Mouse (Mus musculus) mammary gland, adult 2 months (tissue): ENCODE results near the gene Slitrk6. TPM values are rescaled to one million over a fixed set of nuclear protein-coding genes. Genes with fewer than 3 reads are reported as not detected.

Experiments
- polyA plus RNA-seq: library from polyadenylated mRNA; depleted of rRNA; stranded (reverse); fragments of >200 nt; gene quantifications from 2 replicates; pipeline ENCODE4 v1.2.3, GENCODE M21; 2012; ENCODE audit warnings: low replicate concordance; rRNA removed

Gene Slitrk6
- 0.19 and 0.69 TPM in 2 replicates for polyA plus RNA-seq

DNA sequence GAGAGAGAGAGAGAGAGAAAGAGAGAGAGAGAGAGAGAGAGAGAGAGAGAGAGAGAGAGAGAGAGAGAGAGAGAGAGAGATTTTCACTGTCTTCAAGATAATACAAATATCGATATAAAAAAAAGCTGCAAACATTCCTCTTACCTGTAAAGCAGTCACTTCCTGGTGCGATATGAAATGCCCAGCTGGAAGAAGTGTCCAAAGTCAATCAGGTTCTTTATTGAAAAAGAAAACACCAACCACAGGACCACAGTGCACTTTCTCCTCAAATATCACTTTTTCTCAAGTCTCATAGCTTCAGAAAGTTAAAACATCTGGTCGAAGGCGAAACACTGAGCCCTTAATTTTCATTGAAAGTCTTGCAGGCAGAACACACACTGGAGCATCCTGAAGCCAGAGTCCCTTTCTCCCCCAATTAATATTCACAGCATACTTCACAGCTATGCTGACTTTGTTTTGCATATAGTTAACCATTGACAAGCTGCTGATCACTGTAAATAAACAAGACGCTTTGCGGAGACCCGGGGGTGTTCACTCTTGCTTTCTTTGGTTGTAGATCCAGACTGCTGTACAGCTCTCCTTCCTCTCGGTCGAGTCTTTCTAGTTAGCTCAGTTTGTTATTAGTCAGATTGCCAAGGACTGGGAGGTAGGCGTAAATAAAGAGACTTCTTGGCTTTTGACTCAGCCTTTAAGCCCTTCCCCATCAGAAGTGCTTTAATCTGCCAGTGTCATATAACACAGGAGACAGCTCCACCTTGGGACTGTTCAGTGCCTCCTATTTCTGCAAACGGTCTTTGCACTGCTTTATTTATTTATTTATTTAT, at the start of gene Slitrk6:
Gene Slitrk6 (minus strand): TSS at position 666 of the 824 bp plus-strand sequence.

